ENCODE assay signal across 8 mouse cellular contexts in genomic region chr5:34634746-34635400, GRCm38 (mm10). TPM values are rescaled to one million over a fixed set of nuclear protein-coding genes. Genes with fewer than 3 reads are reported as not detected.
DNase-seq lines count a peak whose midpoint lies in the region; ATAC-seq and TF ChIP-seq lines count a peak whose summit lies in the region.
"Had no signal": no experiment of that assay in that cellular context is flagged by ENCODE, and none has a peak within 500 bp of the region (broad histone marks: within the 10 kb centered on the region; RNA-seq: fewer than 3 reads in every experiment).

No protein-coding gene starts in this region.

- no peak for DNase-seq in liver, embryonic 11.5 days (ENCODE audit: low spot score)
- DNase-seq in liver (no peak), ES-E14 (ENCODE audit: low read depth, low spot score) (no peak)
- no peak for DNase-seq in gastrocnemius, adult 2 months
- no peak for DNase-seq in kidney, postnatal 10 days
- DNase-seq: gastrocnemius, postnatal 10 days had no signal

- H3K4me1 ChIP-seq in liver, embryonic 11.5 days (replicated peaks; ENCODE audit: control insufficient read depth, insufficient read depth, low read length) = peaks cover 26% of the 10 kb centered on the region
- H3K4me1 ChIP-seq in ES-E14 (ENCODE audit: control insufficient read depth in 2 of 2, insufficient read depth in 2 of 2, low read length in 2 of 2, poor library complexity in 1 of 2) = peaks cover 4 to 26% of the 10 kb centered on the region in 2 experiments; a peak in 3 of 4 replicates
- H3K4me1 ChIP-seq in embryonic facial prominence, embryonic 12.5 days = peaks cover 19% of the 10 kb centered on the region

- 0 out of 2 replicates have a peak overlapping the region, but pooled peaks have one; percentile 52 for H3K9ac ChIP-seq in liver, embryonic 11.5 days (ENCODE audit: low read depth, low read length)
- peak overlapping the region; percentile 87; the same call in 1 of the 2 replicates for H3K9ac ChIP-seq in ES-E14 (ENCODE audit: insufficient read depth, low read depth, low read length, poor library complexity, severe bottlenecking)
- H3K9ac ChIP-seq in embryonic facial prominence, embryonic 12.5 days = no peak overlapping the region

- 78% methylated on average over 13 of the region's 13 CpGs for WGBS in liver, embryonic 11.5 days
- WGBS in embryonic facial prominence, embryonic 12.5 days = 88% methylated on average over 13 of the region's 13 CpGs

- no peak overlapping the region; the same call in 1 of the 2 replicates for H3K4me3 ChIP-seq in liver, embryonic 11.5 days (ENCODE audit: low read depth, low read length)
- H3K4me3 ChIP-seq in ES-E14 (ENCODE audit: insufficient read depth in 1 of 2, low read depth in 1 of 2, low read length in 2 of 2, poor library complexity in 1 of 2, severe bottlenecking in 1 of 2) = no peak overlapping the region; a peak in 1 of 4 replicates
- peak overlapping the region; percentile 58; the same call in 1 of the 2 replicates for H3K4me3 ChIP-seq in embryonic facial prominence, embryonic 12.5 days
- H3K4me3 ChIP-seq in gastrocnemius, adult 2 months = no peak overlapping the region

- peak overlapping the region; percentile 86 for H3K4me2 ChIP-seq in liver, embryonic 11.5 days
- no peak overlapping the region for H3K4me2 ChIP-seq in embryonic facial prominence, embryonic 12.5 days (replicated peaks)

- H3K36me3 ChIP-seq in liver, embryonic 11.5 days (ENCODE audit: control insufficient read depth, insufficient read depth, low read length) = peaks cover 56% of the 10 kb centered on the region
- H3K36me3 ChIP-seq in ES-E14 (ENCODE audit: control insufficient read depth, insufficient read depth, low read length, poor library complexity, severe bottlenecking) = peaks cover 53% of the 10 kb centered on the region
- H3K36me3 ChIP-seq in embryonic facial prominence, embryonic 12.5 days = peaks cover 82% of the 10 kb centered on the region

- no peak for TF ChIP-seq CTCF in gastrocnemius, adult 2 months (IDR thresholded peaks at IDR 0.05)

- no peaks in the 10 kb centered on the region for H3K27me3 ChIP-seq in liver, embryonic 11.5 days (replicated peaks; ENCODE audit: control insufficient read depth, insufficient read depth, low read length)
- no peaks in the 10 kb centered on the region for H3K27me3 ChIP-seq in embryonic facial prominence, embryonic 12.5 days

- ATAC-seq in liver, embryonic 11.5 days (replicated peaks; ENCODE audit: low FRiP score) = no peak
- ATAC-seq in embryonic facial prominence, embryonic 12.5 days (ENCODE audit: insufficient number of reproducible peaks, insufficient read depth, low FRiP score, low TSS enrichment) = no peak
- peak; percentile 17 for ATAC-seq in megakaryocyte progenitor cell, adult 5-6 weeks (replicated peaks; ENCODE audit: poor library complexity)

- H3K9me3 ChIP-seq in liver, embryonic 11.5 days (ENCODE audit: control insufficient read depth, low read length) = no peaks in the 10 kb centered on the region
- no peaks in the 10 kb centered on the region for H3K9me3 ChIP-seq in ES-E14 (ENCODE audit: control insufficient read depth, insufficient read depth, low read depth, low read length)
- no peaks in the 10 kb centered on the region for H3K9me3 ChIP-seq in embryonic facial prominence, embryonic 12.5 days

- no peak overlapping the region for H3K27ac ChIP-seq in liver, embryonic 11.5 days (ENCODE audit: low read depth, low read length)
- peak overlapping the region; percentile 70; the same call in 1 of the 2 replicates for H3K27ac ChIP-seq in ES-E14 (ENCODE audit: insufficient read depth, low read depth, low read length, poor library complexity, severe bottlenecking)
- no peak overlapping the region for H3K27ac ChIP-seq in embryonic facial prominence, embryonic 12.5 days
- no peak overlapping the region for H3K27ac ChIP-seq in gastrocnemius, adult 2 months

- in situ Hi-C loops in ES-E14 (cut with MboI; ENCODE audit: low sequenced_read_pairs in 2 of 2, unreplicated experiment in 2 of 2) = no loop called here

- intact Hi-C loops in gastrocnemius, adult 2 months (cut with DNase I) = no loop called here

TF ChIP-seq in ES-E14, 5 proteins besides CTCF, POLR2A, EP300 and RAD21:
- TF ChIP-seq ZNF384 (IDR thresholded peaks at IDR 0.05; ENCODE audit: low read depth, low read length) = no peak
- TF ChIP-seq CHD2 (IDR thresholded peaks at IDR 0.05; ENCODE audit: low read depth, low read length) = no peak
- no peak for TF ChIP-seq HCFC1 (IDR thresholded peaks at IDR 0.05; ENCODE audit: borderline replicate concordance, insufficient read depth, low read length)
- no peak for TF ChIP-seq ZC3H11A (IDR thresholded peaks at IDR 0.05; ENCODE audit: borderline replicate concordance, low read depth, low read length)
- TF ChIP-seq MAFK (IDR thresholded peaks at IDR 0.05; ENCODE audit: insufficient read depth, low read depth, low read length) = no peak

RNA-seq across cellular contexts. Expression of gene Mfsd10, which starts 2.1 kb away (rescaled TPM):
- 103 and 127 TPM in 2 replicates for polyA plus RNA-seq in liver, embryonic 11.5 days (2014; fragmentation: Nextera tagmentation; extraction: Ambion mirVana)
- 192 and 348 TPM in 2 replicates for total RNA-seq in ES-E14 (2012; rRNA removed)
- 112 and 121 TPM in 2 replicates for polyA plus RNA-seq in embryonic facial prominence, embryonic 12.5 days (2016; fragmentation: Nextera tagmentation; extraction: Ambion mirVana)
- total RNA-seq in megakaryocyte progenitor cell, adult 5-6 weeks (2015) = 195 and 211 TPM in 2 replicates
- total RNA-seq in megakaryocyte progenitor cell, adult 5-6 weeks (2017) = 116 and 143 TPM in 2 replicates
- total RNA-seq in gastrocnemius, adult 2 months (2021) = 1 to 10 TPM; 4.2 to 6.4 TPM

RNA-seq across cellular contexts. Expression of gene Nop14, which starts 25.1 kb away (rescaled TPM):
- 42.6 and 43.4 TPM in 2 replicates for polyA plus RNA-seq in liver, embryonic 11.5 days (2014; fragmentation: Nextera tagmentation; extraction: Ambion mirVana)
- 60.4 and 78.5 TPM in 2 replicates for total RNA-seq in ES-E14 (2012; rRNA removed)
- polyA plus RNA-seq in embryonic facial prominence, embryonic 12.5 days (2016; fragmentation: Nextera tagmentation; extraction: Ambion mirVana) = 26.8 and 32.8 TPM in 2 replicates
- total RNA-seq in megakaryocyte progenitor cell, adult 5-6 weeks (2015) = 31.0 and 32.9 TPM in 2 replicates
- 47.3 and 70.3 TPM in 2 replicates for total RNA-seq in megakaryocyte progenitor cell, adult 5-6 weeks (2017)
- 10 to 100 TPM; 14.6 to 15.2 TPM for total RNA-seq in gastrocnemius, adult 2 months (2021)

RNA-seq across cellular contexts. Expression of gene Grk4, which starts 25.3 kb away (rescaled TPM):
- polyA plus RNA-seq in liver, embryonic 11.5 days (2014; fragmentation: Nextera tagmentation; extraction: Ambion mirVana) = 1.7 and 1.9 TPM in 2 replicates
- 0.45 and 0.53 TPM in 2 replicates for total RNA-seq in ES-E14 (2012; rRNA removed)
- 4.8 and 5.2 TPM in 2 replicates for polyA plus RNA-seq in embryonic facial prominence, embryonic 12.5 days (2016; fragmentation: Nextera tagmentation; extraction: Ambion mirVana)
- total RNA-seq in megakaryocyte progenitor cell, adult 5-6 weeks (2015) = 1.1 and 1.2 TPM in 2 replicates
- 0.41 and 1.1 TPM in 2 replicates for total RNA-seq in megakaryocyte progenitor cell, adult 5-6 weeks (2017)
- 1 to 10 TPM; 1.0 to 4.2 TPM for total RNA-seq in gastrocnemius, adult 2 months (2021)

Comparison
In these comparisons a context has a peak if more than half of its experiments do, and no peak if none do; other contexts are left out.
1. RNA of gene Mfsd10, which starts 2.1 kb away (total RNA-seq): 116 to 211 TPM in megakaryocyte progenitor cell, adult 5-6 weeks and 192 to 348 TPM in ES-E14; 4.2 to 6.4 TPM in gastrocnemius, adult 2 months; every median in the first group is over 10 times any median in the second.